Mouse (Mus musculus): ENCODE data around the gene Kri1. TPM values are rescaled to one million over a fixed set of nuclear protein-coding genes. Genes with fewer than 3 reads are reported as not detected.

Gene Kri1
- total RNA-seq, 1 experiment, result 81.6 TPM

- in situ Hi-C loops (cut with MboI; ENCODE audit: low sequenced_read_pairs in 2 of 2, unreplicated experiment in 2 of 2), result no loop called here
- TF ChIP-seq MAFK (IDR thresholded peaks at IDR 0.05; ENCODE audit: insufficient read depth, low read depth, low read length) (no peak), HCFC1 (IDR thresholded peaks at IDR 0.05; ENCODE audit: borderline replicate concordance, insufficient read depth, low read length) (no peak), ZNF384 (IDR thresholded peaks at IDR 0.05; ENCODE audit: low read depth, low read length) (no peak), ZC3H11A (IDR thresholded peaks at IDR 0.05; ENCODE audit: borderline replicate concordance, low read depth, low read length) (no peak), CHD2 (IDR thresholded peaks at IDR 0.05; ENCODE audit: low read depth, low read length) (no peak)
Observed at GRCm38 (mm10) chr9:21248326-21248725, 39.4 kb downstream of the Kri1 start, which contains the start of gene S1pr5. Gene S1pr5 (minus strand): TSS chr9:21248443.

GRCm38 (mm10) chr9:21246342-21246741 is 41.4 kb downstream of the Kri1 start:
- Histone ChIP-seq H3K4me1 (ENCODE audit: control insufficient read depth in 2 of 2, insufficient read depth in 2 of 2, low read length in 2 of 2, poor library complexity in 1 of 2) (peaks cover 2 to 9% of the 10 kb centered on the region in 2 experiments; a peak in 3 of 4 replicates), H3K36me3 (ENCODE audit: control insufficient read depth, insufficient read depth, low read length, poor library complexity, severe bottlenecking) (no peaks in the 10 kb centered on the region), H3K27ac (ENCODE audit: insufficient read depth, low read depth, low read length, poor library complexity, severe bottlenecking) (no peak overlapping the region), H3K4me3 (ENCODE audit: insufficient read depth in 1 of 2, low read depth in 1 of 2, low read length in 2 of 2, poor library complexity in 1 of 2, severe bottlenecking in 1 of 2) (no peak overlapping the region), H3K9me3 (ENCODE audit: control insufficient read depth, insufficient read depth, low read depth, low read length) (no peaks in the 10 kb centered on the region), H3K9ac (ENCODE audit: insufficient read depth, low read depth, low read length, poor library complexity, severe bottlenecking) (no peak overlapping the region)
- TF ChIP-seq MAFK (IDR thresholded peaks at IDR 0.05; ENCODE audit: insufficient read depth, low read depth, low read length) (no peak), CHD2 (IDR thresholded peaks at IDR 0.05; ENCODE audit: low read depth, low read length) (no peak), HCFC1 (IDR thresholded peaks at IDR 0.05; ENCODE audit: borderline replicate concordance, insufficient read depth, low read length) (no peak)
- in situ Hi-C loops (cut with MboI; ENCODE audit: low sequenced_read_pairs in 2 of 2, unreplicated experiment in 2 of 2), result no loop called here
- no peak for DNase-seq (ENCODE audit: low read depth, low spot score)

More at GRCm38 (mm10) chr9:21248326-21248725, 39.4 kb downstream of the Kri1 start, which contains the start of gene S1pr5:
- peak within 1 kb of the TSS; percentile 10; the same call in 1 of the 2 replicates for H3K9ac ChIP-seq (ENCODE audit: insufficient read depth, low read depth, low read length, poor library complexity, severe bottlenecking)
- H3K27ac ChIP-seq (ENCODE audit: insufficient read depth, low read depth, low read length, poor library complexity, severe bottlenecking), result no peak within 1 kb of the TSS
- peaks cover 2 to 9% of the 10 kb centered on the region in 2 experiments; a peak in 3 of 4 replicates for H3K4me1 ChIP-seq (ENCODE audit: control insufficient read depth in 2 of 2, insufficient read depth in 2 of 2, low read length in 2 of 2, poor library complexity in 1 of 2)
- no peak for DNase-seq (ENCODE audit: low read depth, low spot score)
- peak within 1 kb of the TSS; percentile 58 for H3K4me3 ChIP-seq (ENCODE audit: insufficient read depth in 1 of 2, low read depth in 1 of 2, low read length in 2 of 2, poor library complexity in 1 of 2, severe bottlenecking in 1 of 2)
- no peaks in the 10 kb centered on the region for H3K9me3 ChIP-seq (ENCODE audit: control insufficient read depth, insufficient read depth, low read depth, low read length)
- H3K36me3 ChIP-seq (ENCODE audit: control insufficient read depth, insufficient read depth, low read length, poor library complexity, severe bottlenecking), result no peaks in the 10 kb centered on the region

- H3K36me3 ChIP-seq (ENCODE audit: control insufficient read depth, insufficient read depth, low read length, poor library complexity, severe bottlenecking), result no peaks in the 10 kb centered on the region
- TF ChIP-seq MAFK (IDR thresholded peaks at IDR 0.05; ENCODE audit: insufficient read depth, low read depth, low read length) (no peak), ZNF384 (IDR thresholded peaks at IDR 0.05; ENCODE audit: low read depth, low read length) (no peak), HCFC1 (IDR thresholded peaks at IDR 0.05; ENCODE audit: borderline replicate concordance, insufficient read depth, low read length) (no peak), ZC3H11A (IDR thresholded peaks at IDR 0.05; ENCODE audit: borderline replicate concordance, low read depth, low read length) (no peak)
- in situ Hi-C loops (cut with MboI; ENCODE audit: low sequenced_read_pairs in 2 of 2, unreplicated experiment in 2 of 2), result no loop called here
- H3K9ac ChIP-seq (ENCODE audit: insufficient read depth, low read depth, low read length, poor library complexity, severe bottlenecking), result peak overlapping the region; percentile 51; the same call in 1 of the 2 replicates
- no peaks in the 10 kb centered on the region for H3K9me3 ChIP-seq (ENCODE audit: control insufficient read depth, insufficient read depth, low read depth, low read length)
- no peak overlapping the region for H3K27ac ChIP-seq (ENCODE audit: insufficient read depth, low read depth, low read length, poor library complexity, severe bottlenecking)
- H3K4me3 ChIP-seq (ENCODE audit: insufficient read depth in 1 of 2, low read depth in 1 of 2, low read length in 2 of 2, poor library complexity in 1 of 2, severe bottlenecking in 1 of 2), result peak overlapping the region; percentile 64 to 83
- no peak for DNase-seq (ENCODE audit: low read depth, low spot score)
- H3K4me1 ChIP-seq (ENCODE audit: control insufficient read depth in 2 of 2, insufficient read depth in 2 of 2, low read length in 2 of 2, poor library complexity in 1 of 2), result peaks cover 2 to 6% of the 10 kb centered on the region in 2 experiments; a peak in 2 of 4 replicates
Observed at GRCm38 (mm10) chr9:21245113-21245487, 42.7 kb downstream of the Kri1 start.

- no peak for DNase-seq (ENCODE audit: low read depth, low spot score)
- no peaks in the 10 kb centered on the region for H3K36me3 ChIP-seq (ENCODE audit: control insufficient read depth, insufficient read depth, low read length, poor library complexity, severe bottlenecking)
- TF ChIP-seq HCFC1 (IDR thresholded peaks at IDR 0.05; ENCODE audit: borderline replicate concordance, insufficient read depth, low read length) (no peak), ZC3H11A (IDR thresholded peaks at IDR 0.05; ENCODE audit: borderline replicate concordance, low read depth, low read length) (no peak), ZNF384 (IDR thresholded peaks at IDR 0.05; ENCODE audit: low read depth, low read length) (no peak), CHD2 (IDR thresholded peaks at IDR 0.05; ENCODE audit: low read depth, low read length) (no peak), MAFK (IDR thresholded peaks at IDR 0.05; ENCODE audit: insufficient read depth, low read depth, low read length) (no peak)
- H3K4me1 ChIP-seq (ENCODE audit: control insufficient read depth in 2 of 2, insufficient read depth in 2 of 2, low read length in 2 of 2, poor library complexity in 1 of 2), result peaks cover 2 to 6% of the 10 kb centered on the region in 2 experiments; a peak in 2 of 4 replicates
- H3K9me3 ChIP-seq (ENCODE audit: control insufficient read depth, insufficient read depth, low read depth, low read length), result no peaks in the 10 kb centered on the region
- in situ Hi-C loops (cut with MboI; ENCODE audit: low sequenced_read_pairs in 2 of 2, unreplicated experiment in 2 of 2), result no loop called here
- H3K4me3 ChIP-seq (ENCODE audit: insufficient read depth in 1 of 2, low read depth in 1 of 2, low read length in 2 of 2, poor library complexity in 1 of 2, severe bottlenecking in 1 of 2), result peak overlapping the region; percentile 64 to 83
- peak overlapping the region; percentile 51 for H3K9ac ChIP-seq (ENCODE audit: insufficient read depth, low read depth, low read length, poor library complexity, severe bottlenecking)
- H3K27ac ChIP-seq (ENCODE audit: insufficient read depth, low read depth, low read length, poor library complexity, severe bottlenecking), result no peak overlapping the region
Observed at GRCm38 (mm10) chr9:21244428-21245112, 43.2 kb downstream of the Kri1 start.
